8 mouse cellular contexts compared by ENCODE assay signal in the genomic region with DNA sequence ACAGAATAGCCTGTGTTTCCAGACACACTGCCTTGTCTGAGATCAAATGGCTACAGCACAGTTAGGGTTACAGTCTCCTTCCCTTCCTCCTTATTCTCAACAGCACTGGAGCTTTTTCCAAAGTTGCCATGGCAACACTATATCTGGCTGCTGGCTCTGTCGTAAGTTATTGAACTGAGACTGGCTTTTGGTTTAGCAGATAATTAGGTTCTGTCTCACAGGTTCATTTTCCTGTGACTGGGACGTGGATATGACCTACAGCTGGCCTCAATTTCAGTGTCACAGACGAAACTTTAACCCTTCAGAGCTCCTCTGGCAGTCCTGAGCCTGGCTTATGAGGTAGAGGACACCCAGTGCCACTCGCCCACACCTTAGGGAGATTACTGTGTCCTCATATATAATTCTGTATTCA.
A peak's percentile ranks its signal among the peaks of the same experiment; 100 is the strongest.
DNase-seq lines count a peak whose midpoint lies in the region; ATAC-seq and TF ChIP-seq lines count a peak whose summit lies in the region.

No protein-coding gene starts in this region.

- no peak overlapping the region for H3K9ac ChIP-seq in lung, embryonic 14.5 days
- H3K9ac ChIP-seq in forebrain, embryonic 11.5 days (ENCODE audit: low read length): no peak overlapping the region
- H3K9ac ChIP-seq in neural tube, embryonic 14.5 days (replicated peaks; ENCODE audit: low read depth, low read length): peak overlapping the region; percentile 25; the same call in 1 of the 2 replicates

- H3K4me1 ChIP-seq in lung, embryonic 14.5 days (ENCODE audit: insufficient read depth): peaks cover 8% of the 10 kb centered on the region
- H3K4me1 ChIP-seq in forebrain, embryonic 11.5 days (replicated peaks; ENCODE audit: control insufficient read depth, insufficient read depth, low read length): peaks cover 3% of the 10 kb centered on the region; the same call in 1 of the 2 replicates
- peaks cover 31% of the 10 kb centered on the region; the same call in 1 of the 2 replicates for H3K4me1 ChIP-seq in neural tube, embryonic 14.5 days (ENCODE audit: control insufficient read depth, insufficient read depth, low read length)
- no peaks in the 10 kb centered on the region for H3K4me1 ChIP-seq in thymus, adult 2 months (replicated peaks; ENCODE audit: control insufficient read depth, insufficient read depth, low read length)

- no peaks in the 10 kb centered on the region for H3K36me3 ChIP-seq in lung, embryonic 14.5 days (ENCODE audit: insufficient read depth)
- H3K36me3 ChIP-seq in forebrain, embryonic 11.5 days (ENCODE audit: control insufficient read depth, insufficient read depth, low read length): no peaks in the 10 kb centered on the region
- no peaks in the 10 kb centered on the region for H3K36me3 ChIP-seq in neural tube, embryonic 14.5 days (ENCODE audit: control insufficient read depth, insufficient read depth, low read length)
- no peaks in the 10 kb centered on the region for H3K36me3 ChIP-seq in thymus, adult 2 months (ENCODE audit: control insufficient read depth, insufficient read depth, low read length)

- no peaks in the 10 kb centered on the region for H3K27me3 ChIP-seq in lung, embryonic 14.5 days (ENCODE audit: insufficient read depth, low read length)
- no peaks in the 10 kb centered on the region for H3K27me3 ChIP-seq in forebrain, embryonic 11.5 days (ENCODE audit: control insufficient read depth, insufficient read depth, low read length)
- no peaks in the 10 kb centered on the region for H3K27me3 ChIP-seq in neural tube, embryonic 14.5 days (ENCODE audit: control insufficient read depth, insufficient read depth, low read length)
- no peaks in the 10 kb centered on the region for H3K27me3 ChIP-seq in thymus, adult 2 months (ENCODE audit: control insufficient read depth, insufficient read depth, low read length)

- peak; percentile 72 for DNase-seq in lung, embryonic 14.5 days
- no peak for DNase-seq in lung, postnatal 14 days
- DNase-seq in forebrain, embryonic 11.5 days (ENCODE audit: low spot score): no peak
- peak; percentile 14 to 46 for DNase-seq in layer of hippocampus, postnatal 36 days
- DNase-seq in thymus, adult 2 months: no peak
- DNase-seq in cerebellum, postnatal 36 days: no peak
- no peak for DNase-seq in kidney, adult 18-20 months

- no peak overlapping the region for H3K27ac ChIP-seq in lung, embryonic 14.5 days (ENCODE audit: low read depth)
- H3K27ac ChIP-seq in forebrain, embryonic 11.5 days (ENCODE audit: low read depth, low read length): peak overlapping the region; percentile 55
- H3K27ac ChIP-seq in neural tube, embryonic 14.5 days (ENCODE audit: low read depth, low read length): peak overlapping the region; percentile 85
- H3K27ac ChIP-seq in thymus, adult 2 months (ENCODE audit: control insufficient read depth, insufficient read depth, low read length): no peak overlapping the region

- no peaks in the 10 kb centered on the region for H3K9me3 ChIP-seq in lung, embryonic 14.5 days (ENCODE audit: low read depth, low read length)
- no peaks in the 10 kb centered on the region for H3K9me3 ChIP-seq in forebrain, embryonic 11.5 days (ENCODE audit: control insufficient read depth, low read length)
- H3K9me3 ChIP-seq in neural tube, embryonic 14.5 days (ENCODE audit: control insufficient read depth, low read length): no peaks in the 10 kb centered on the region

- H3K4me3 ChIP-seq in lung, embryonic 14.5 days (ENCODE audit: low read depth, low read length): no peak overlapping the region
- no peak overlapping the region for H3K4me3 ChIP-seq in forebrain, embryonic 11.5 days (ENCODE audit: low read depth, low read length)
- H3K4me3 ChIP-seq in neural tube, embryonic 14.5 days (ENCODE audit: low read depth, low read length): no peak overlapping the region
- H3K4me3 ChIP-seq in thymus, adult 2 months (ENCODE audit: control insufficient read depth, insufficient read depth, low read length): no peak overlapping the region

- no peak for TF ChIP-seq CTCF in lung, embryonic 14.5 days (IDR thresholded peaks at IDR 0.05; ENCODE audit: low read depth)
- no peak for TF ChIP-seq CTCF in thymus, adult 2 months (IDR thresholded peaks at IDR 0.05; ENCODE audit: borderline replicate concordance, control insufficient read depth, extremely low read depth, insufficient read depth, low read length, poor library complexity)

- 23% methylated on average over 4 of the region's 4 CpGs for WGBS in lung, embryonic 14.5 days
- 15% methylated on average over 4 of the region's 4 CpGs for WGBS in forebrain, embryonic 11.5 days
- WGBS in neural tube, embryonic 14.5 days: 11% methylated on average over 4 of the region's 4 CpGs
- WGBS in thymus, adult 2 months: 65% methylated on average over 4 of the region's 4 CpGs

- TF ChIP-seq POLR2A in thymus, adult 2 months (IDR thresholded peaks at IDR 0.05; ENCODE audit: control insufficient read depth, extremely low read depth, insufficient read depth, low read length, poor library complexity): no peak

- peak; percentile 67; the same call in 1 of the 2 replicates for ATAC-seq in lung, embryonic 14.5 days (ENCODE audit: insufficient read depth)
- ATAC-seq in forebrain, embryonic 11.5 days (replicated peaks; ENCODE audit: low FRiP score): peak; percentile 87
- peak; percentile 89 for ATAC-seq in neural tube, embryonic 14.5 days (ENCODE audit: low read depth)

- no peak overlapping the region for H3K4me2 ChIP-seq in lung, embryonic 14.5 days
- H3K4me2 ChIP-seq in forebrain, embryonic 11.5 days (ENCODE audit: low read depth, low read length, severe bottlenecking): no peak overlapping the region
- peak overlapping the region; percentile 22; the same call in 1 of the 2 replicates for H3K4me2 ChIP-seq in neural tube, embryonic 14.5 days (ENCODE audit: low read depth, low read length)

Comparison
In these comparisons a context has a peak if more than half of its experiments do, and no peak if none do; other contexts are left out.
1. DNase-seq: peak in lung, embryonic 14.5 days (single experiment) and layer of hippocampus, postnatal 36 days (2 of 2); none in lung, postnatal 14 days (single experiment), forebrain, embryonic 11.5 days (single experiment), thymus, adult 2 months (single experiment), cerebellum, postnatal 36 days (0 of 2) and kidney, adult 18-20 months (single experiment).
2. H3K27ac ChIP-seq: peak in forebrain, embryonic 11.5 days (single experiment) and neural tube, embryonic 14.5 days (single experiment); none in lung, embryonic 14.5 days (single experiment) and thymus, adult 2 months (single experiment).
3. Peak in every context shown above with its lines, with median percentiles within 50 percentile points of each other: ATAC-seq.